Mouse (Mus musculus): Measurements from ENCODE around the gene Ociad1. TPM values are rescaled to one million over a fixed set of nuclear protein-coding genes. Genes with fewer than 3 reads are reported as not detected.

Gene Ociad1
- polyA plus RNA-seq, 1 experiment, result 213 TPM

- Histone ChIP-seq H3K4me3 (no peak overlapping the region), H3K79me2 (ENCODE audit: control insufficient read depth, insufficient read depth) (no peaks in the 10 kb centered on the region), H3K27me3 (ENCODE audit: control insufficient read depth, insufficient read depth, insufficient read length) (no peaks in the 10 kb centered on the region), H3ac (ENCODE audit: control insufficient read depth, insufficient read length) (no peak overlapping the region), H3K4me2 (ENCODE audit: low read depth) (no peak overlapping the region), H3K36me3 (ENCODE audit: control insufficient read depth, insufficient read depth) (no peaks in the 10 kb centered on the region)
- no peak for TF ChIP-seq SRF (IDR thresholded peaks at IDR 0.05; ENCODE audit: control insufficient read depth, insufficient read length, low read depth)
- no peak for TF ChIP-seq TCF12 (IDR thresholded peaks at IDR 0.05; ENCODE audit: insufficient read depth, poor library complexity, severe bottlenecking)
Measured at GRCm38 (mm10) chr5:73362791-73363190, 70.2 kb downstream of the Ociad1 start.

Other genes starting within 250 kb of the Ociad1 start
- 15.3 TPM for gene Fryl, start 36.2 kb upstream of the Ociad1 start, polyA plus RNA-seq (2012; fragmentation: generic; extraction: Trizol)
- 4.1 TPM for gene Ociad2, start 48.2 kb downstream of the Ociad1 start, polyA plus RNA-seq (2012; fragmentation: generic; extraction: Trizol)
- gene Cwh43, start 113.3 kb downstream of the Ociad1 start, polyA plus RNA-seq (2012; fragmentation: generic; extraction: Trizol), result 0.02 TPM
- gene Dcun1d4, start 188.2 kb downstream of the Ociad1 start, polyA plus RNA-seq (2012; fragmentation: generic; extraction: Trizol), result 5.3 TPM